Mouse (Mus musculus): ENCODE measurements around the gene Fem1b.

Fem1b gene

GRCm38 (mm10) chr9:62782976-62783781 lies 28.6 kb downstream of the Fem1b start:
- 0 out of 2 replicates have a peak, but pooled peaks have one; percentile 36 for ATAC-seq (ENCODE audit: insufficient number of reproducible peaks, low FRiP score, low TSS enrichment)

DNA sequence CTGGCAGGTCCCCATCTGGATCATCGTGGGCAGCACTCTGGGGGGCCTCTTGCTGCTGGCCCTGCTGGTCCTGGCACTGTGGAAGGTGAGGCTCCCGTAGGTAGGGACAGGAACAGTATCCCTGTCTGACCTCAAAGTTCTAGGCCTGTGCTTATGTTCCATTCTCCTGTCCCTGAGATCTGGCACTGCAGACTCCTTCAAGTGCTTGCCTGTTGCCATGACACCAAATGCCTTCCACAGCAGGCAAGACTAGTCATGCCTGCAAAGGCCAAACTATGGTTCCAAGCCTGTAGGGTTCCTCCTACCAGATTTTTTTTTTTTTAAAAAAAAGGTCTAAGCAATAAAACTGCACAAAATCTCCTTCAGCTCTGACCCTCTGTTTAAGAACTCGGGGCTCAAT lies 29.8 kb downstream of the Fem1b start:
- ATAC-seq (ENCODE audit: insufficient number of reproducible peaks, low FRiP score, low TSS enrichment), result no peak

DNA sequence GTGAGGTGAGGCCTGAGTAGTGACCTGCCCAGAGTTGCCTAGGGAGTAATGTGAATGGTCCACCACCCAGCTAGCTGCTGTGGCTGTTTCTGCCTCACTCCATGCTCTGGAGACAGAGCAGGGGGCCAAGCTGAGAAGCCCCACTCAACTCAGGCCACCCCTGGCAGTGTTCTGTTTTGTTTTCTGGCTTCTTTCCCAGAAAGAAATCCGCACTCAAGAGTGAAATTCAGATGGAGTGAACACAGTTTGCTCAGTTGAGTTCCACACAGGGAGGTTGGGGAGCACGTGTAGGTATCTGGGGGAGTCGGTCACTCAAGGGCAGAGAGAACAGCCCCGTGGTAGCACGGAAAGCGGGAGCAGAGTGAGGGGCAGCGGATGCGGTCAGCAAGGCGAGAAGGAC lies 33.0 kb downstream of the Fem1b start:
- ATAC-seq (ENCODE audit: insufficient number of reproducible peaks, low FRiP score, low TSS enrichment), result no peak

DNA sequence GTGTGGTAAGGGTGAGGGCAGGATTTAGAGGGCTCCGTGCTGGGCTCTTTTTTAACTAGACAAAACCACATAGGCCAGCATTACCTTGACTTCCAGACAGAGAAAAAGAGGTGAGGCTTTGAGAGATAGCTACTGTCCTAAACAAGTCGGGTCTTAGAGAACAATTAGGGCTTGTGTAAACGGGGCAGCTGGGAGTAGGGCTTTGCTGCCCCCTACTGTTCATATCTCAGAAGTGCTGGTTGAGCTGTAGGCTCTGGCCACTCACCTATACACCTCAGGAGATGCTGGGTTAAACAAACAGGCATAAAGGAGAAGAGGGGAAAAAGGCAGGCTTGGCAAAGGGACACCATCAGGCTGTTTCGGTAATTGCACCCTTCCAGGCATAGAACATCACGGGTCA lies 34.3 kb downstream of the Fem1b start:
- ATAC-seq (ENCODE audit: insufficient number of reproducible peaks, low FRiP score, low TSS enrichment), result peak; percentile 40; the same call in 1 of the 2 replicates

GRCm38 (mm10) chr9:62775464-62775863 lies 36.3 kb downstream of the Fem1b start:
- no peak for ATAC-seq (ENCODE audit: insufficient number of reproducible peaks, low FRiP score, low TSS enrichment)

DNA sequence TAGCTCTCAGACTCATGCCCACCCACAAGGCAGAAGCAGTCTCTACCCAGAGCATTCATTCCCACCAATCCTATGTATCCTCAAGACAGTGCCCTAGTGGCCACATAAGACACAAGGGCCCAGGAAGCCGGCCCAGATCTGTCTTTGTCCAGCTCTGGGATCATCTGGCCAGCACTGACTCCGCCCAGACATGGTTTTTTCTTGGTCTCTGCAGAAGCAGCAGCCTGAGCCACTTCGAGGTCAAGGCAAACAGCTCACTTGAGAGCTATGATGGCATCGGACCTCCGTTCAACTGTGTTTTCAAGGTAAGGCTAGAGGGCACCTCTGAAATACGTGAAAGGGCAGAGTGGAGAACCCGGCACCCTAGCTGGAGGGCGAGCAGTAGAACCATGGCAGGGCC lies 39.0 kb downstream of the Fem1b start:
- no peak for ATAC-seq (ENCODE audit: insufficient number of reproducible peaks, low FRiP score, low TSS enrichment)

DNA sequence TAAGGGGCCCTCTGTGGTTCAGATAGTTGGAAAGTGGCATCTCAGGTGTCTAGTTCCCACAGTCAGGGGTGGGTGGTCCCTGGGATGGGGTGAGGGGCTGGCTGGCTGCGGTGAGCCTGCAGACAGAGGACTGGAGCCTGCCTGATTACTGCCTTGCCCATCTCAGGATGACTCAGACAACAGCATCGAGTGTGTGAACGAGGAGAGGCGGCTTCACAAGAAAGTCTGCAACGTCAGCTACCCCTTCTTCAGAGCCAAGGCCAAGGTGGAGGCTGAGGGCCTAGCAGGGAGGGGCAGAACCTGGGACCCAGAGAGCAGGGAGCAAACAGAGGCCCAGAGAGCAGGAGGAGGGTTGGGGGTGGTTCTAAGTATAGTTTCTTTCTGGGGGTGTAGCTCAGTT lies 43.4 kb downstream of the Fem1b start:
- ATAC-seq (ENCODE audit: insufficient number of reproducible peaks, low FRiP score, low TSS enrichment), result no peak

DNA sequence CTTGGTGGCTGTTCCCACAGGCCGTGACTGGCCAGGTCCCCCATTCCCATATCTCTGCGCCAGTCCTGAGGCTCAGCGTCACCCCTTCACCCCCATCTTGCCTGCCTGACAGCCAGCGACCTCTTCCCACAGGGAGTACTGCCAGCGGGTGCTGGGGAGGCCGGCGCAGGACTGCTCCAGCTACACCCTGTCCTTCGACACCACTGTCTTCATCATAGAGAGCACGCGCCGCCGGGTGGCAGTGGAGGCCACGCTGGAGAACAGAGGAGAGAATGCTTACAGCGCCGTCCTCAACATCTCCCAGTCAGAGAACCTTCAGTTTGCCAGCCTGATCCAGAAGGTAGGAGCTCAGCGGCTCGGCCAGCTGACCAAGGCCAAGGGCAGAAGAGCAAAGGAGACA lies 44.3 kb downstream of the Fem1b start:
- ATAC-seq (ENCODE audit: insufficient number of reproducible peaks, low FRiP score, low TSS enrichment), result no peak

GRCm38 (mm10) chr9:62765346-62765745 lies 46.4 kb downstream of the Fem1b start:
- ATAC-seq (ENCODE audit: insufficient number of reproducible peaks, low FRiP score, low TSS enrichment), result no peak

- no peak for ATAC-seq (ENCODE audit: insufficient number of reproducible peaks, low FRiP score, low TSS enrichment)
Measured at GRCm38 (mm10) chr9:62763478-62763877, 48.3 kb downstream of the Fem1b start.

DNA sequence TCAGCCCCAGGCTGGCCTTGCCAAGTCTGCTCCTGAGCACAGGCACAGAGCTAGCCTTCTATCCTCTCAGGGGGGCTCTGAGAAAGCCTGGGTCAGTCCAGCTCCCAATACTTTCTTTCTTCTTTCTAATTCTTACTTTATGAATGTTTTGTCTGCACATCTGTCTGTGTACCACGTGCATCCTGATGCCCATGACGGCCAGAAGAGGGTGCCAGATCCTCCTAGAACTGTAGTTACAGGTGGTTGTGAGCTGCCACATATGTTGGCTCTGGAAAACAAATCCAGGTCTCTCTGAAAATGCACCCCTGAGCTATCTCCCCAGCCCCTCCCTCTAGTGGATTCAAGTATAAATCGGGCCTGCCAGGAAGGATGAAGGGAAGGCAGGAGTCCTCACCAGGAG lies 52.1 kb downstream of the Fem1b start:
- ATAC-seq (ENCODE audit: insufficient number of reproducible peaks, low FRiP score, low TSS enrichment), result no peak

- no peak for ATAC-seq (ENCODE audit: insufficient number of reproducible peaks, low FRiP score, low TSS enrichment)
Measured at GRCm38 (mm10) chr9:62758288-62758687, 53.4 kb downstream of the Fem1b start.

- no peak for ATAC-seq (ENCODE audit: insufficient number of reproducible peaks, low FRiP score, low TSS enrichment)
Measured at GRCm38 (mm10) chr9:62750381-62750780, 61.4 kb downstream of the Fem1b start.

DNA sequence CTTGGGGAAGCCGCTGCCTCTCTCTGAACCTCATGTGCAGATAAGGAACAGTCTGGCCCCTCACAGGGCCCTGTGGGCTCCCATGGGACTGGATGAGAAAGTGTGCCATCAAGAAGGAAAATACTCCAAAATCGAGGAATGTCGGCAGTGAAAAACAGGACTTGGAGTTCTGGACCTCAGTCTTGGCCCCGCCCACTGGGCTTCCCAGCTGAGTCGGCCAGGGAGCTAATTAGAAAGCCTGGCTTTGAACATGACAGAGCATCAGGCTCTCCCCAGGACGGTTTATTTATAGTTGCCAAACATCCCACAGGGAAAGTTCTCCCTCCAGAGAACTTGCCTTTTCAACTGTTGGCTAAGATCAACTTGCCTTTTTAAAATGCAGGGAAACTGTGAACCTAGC lies 62.1 kb downstream of the Fem1b start:
- ATAC-seq (ENCODE audit: insufficient number of reproducible peaks, low FRiP score, low TSS enrichment), result no peak

GRCm38 (mm10) chr9:62746646-62747045 lies 65.1 kb downstream of the Fem1b start:
- ATAC-seq (ENCODE audit: insufficient number of reproducible peaks, low FRiP score, low TSS enrichment), result no peak

DNA sequence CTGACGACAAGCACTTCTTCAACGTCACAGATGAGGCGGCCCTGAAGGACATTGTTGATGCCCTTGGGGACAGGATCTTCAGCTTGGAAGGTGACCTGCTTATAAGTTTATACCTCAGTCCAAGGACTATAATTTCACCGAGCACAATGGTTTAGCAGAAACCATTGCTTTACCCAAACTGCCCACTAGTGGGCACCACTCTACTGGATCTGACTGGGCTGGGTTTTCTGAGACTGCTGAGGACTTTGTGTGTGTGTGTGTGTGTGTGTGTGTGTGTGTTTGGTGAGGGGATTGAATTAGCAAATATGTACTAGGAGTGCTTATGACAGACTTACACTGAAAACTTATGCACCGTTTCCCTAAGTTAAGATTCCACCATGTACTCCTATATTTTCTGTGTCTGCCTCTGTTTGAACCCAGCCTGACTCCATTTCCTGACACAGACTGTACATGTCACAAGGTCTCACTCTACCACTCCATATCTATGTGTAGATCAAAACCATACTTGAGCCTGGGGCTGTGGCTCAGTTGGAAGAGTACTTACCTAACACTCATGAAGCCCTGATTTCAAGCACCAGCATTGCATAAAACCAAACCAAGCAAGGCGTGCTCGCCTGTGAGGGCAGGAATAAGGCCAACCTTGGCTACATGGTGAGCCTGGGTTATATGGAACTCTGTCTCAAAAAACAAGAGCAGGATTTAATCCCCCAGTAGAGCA lies 67.0 kb downstream of the Fem1b start:
- ATAC-seq (ENCODE audit: insufficient number of reproducible peaks, low FRiP score, low TSS enrichment), result no peak
